Mouse (Mus musculus) MEL (cell line): ENCODE measurements around the gene Snd1.

Source experiments
- CTCF ChIP-seq, 3 experiments: IDR thresholded peaks in 2 of 3; conservative IDR thresholded peaks in 1 of 3; 2 replicates each; pipeline ENCODE4 v1.5.1; 2011 to 2012; ENCODE audit warnings: low read length in 3 of 3, low read depth in 2 of 3, mild to moderate bottlenecking in 2 of 3, improper control_type of control experiment in 1 of 3, inconsistent platforms in 1 of 3, mixed read lengths in 1 of 3, moderate library complexity in 1 of 3; ENCODE audit not compliant: control insufficient read depth in 1 of 3, insufficient read depth in 1 of 3, poor library complexity in 1 of 3, severe bottlenecking in 1 of 3
- E2F4 ChIP-seq: IDR thresholded peaks from 2 replicates; pipeline ENCODE4 v1.6.1; 2011; ENCODE audit warnings: low read depth, low read length, improper control_type of control experiment, borderline replicate concordance
- EP300 ChIP-seq, 2 experiments: IDR thresholded peaks; 2 replicates each; pipeline ENCODE4 v1.6.1; 2011; ENCODE audit warnings: improper control_type of control experiment in 2 of 2, low read length in 2 of 2, low read depth in 1 of 2, mild to moderate bottlenecking in 1 of 2
- MAZ ChIP-seq: IDR thresholded peaks from 2 replicates; pipeline ENCODE4 v1.6.1; 2012; ENCODE audit warnings: low read depth, mild to moderate bottlenecking, inconsistent platforms, low read length, improper control_type of control experiment
- MXI1 ChIP-seq: IDR thresholded peaks from 2 replicates; pipeline ENCODE4 v1.6.1; 2011; ENCODE audit warnings: mild to moderate bottlenecking, low read depth, low read length, improper control_type of control experiment
- MYC ChIP-seq: IDR thresholded peaks from 2 replicates; pipeline ENCODE4 v1.6.1; 2011; ENCODE audit warnings: low read depth, mild to moderate bottlenecking, low read length, improper control_type of control experiment, moderate library complexity
- POLR2A ChIP-seq, 2 experiments: IDR thresholded peaks; 2 replicates each; pipeline ENCODE4 v1.6.1; 2011 to 2012; ENCODE audit warnings: low read length in 2 of 2, mild to moderate bottlenecking in 2 of 2, control low read depth in 1 of 2, improper control_type of control experiment in 1 of 2, low read depth in 1 of 2, moderate library complexity in 1 of 2; ENCODE audit not compliant: control insufficient read depth in 1 of 2, insufficient read depth in 1 of 2, poor library complexity in 1 of 2
- POLR2AphosphoS2 ChIP-seq: IDR thresholded peaks from 2 replicates; pipeline ENCODE4 v1.6.1; 2011; ENCODE audit warnings: low read length, improper control_type of control experiment
- POLR2AphosphoS5 ChIP-seq: IDR thresholded peaks from 2 replicates; pipeline ENCODE4 v1.6.1; 2012; ENCODE audit warnings: low read depth, borderline replicate concordance, mild to moderate bottlenecking, inconsistent platforms, low read length, moderate library complexity, mixed read lengths
- RCOR1 ChIP-seq: IDR thresholded peaks from 2 replicates; pipeline ENCODE4 v1.6.1; 2012; ENCODE audit warnings: low read depth, mild to moderate bottlenecking, inconsistent platforms, low read length, improper control_type of control experiment
- SIN3A ChIP-seq: IDR thresholded peaks from 2 replicates; pipeline ENCODE4 v1.6.1; 2012; ENCODE audit warnings: low read length, improper control_type of control experiment, inconsistent platforms
- TAL1 ChIP-seq: IDR thresholded peaks from 2 replicates; pipeline ENCODE4 v1.6.1; 2012; ENCODE audit warnings: mild to moderate bottlenecking, inconsistent platforms, low read length, moderate library complexity, mixed read lengths
- ZKSCAN1 ChIP-seq: IDR thresholded peaks from 2 replicates; pipeline ENCODE4 v1.6.1; 2012; ENCODE audit warnings: low read depth, mild to moderate bottlenecking, inconsistent platforms, low read length, improper control_type of control experiment, moderate library complexity

GRCm38 (mm10) chr6:28970711-28971110 is 495.8 kb downstream of the Snd1 start:
- TF ChIP-seq POLR2A (IDR thresholded peaks at IDR 0.05; ENCODE audit: control insufficient read depth in 1 of 2, insufficient read depth in 1 of 2, low read depth in 1 of 2, low read length in 2 of 2, poor library complexity in 1 of 2) = no peak
- TF ChIP-seq MYC = no peak
- no peak for TF ChIP-seq E2F4
- TF ChIP-seq RCOR1 = no peak
- TF ChIP-seq SIN3A = no peak
- no peak for TF ChIP-seq POLR2AphosphoS2
- no peak for TF ChIP-seq CTCF (IDR thresholded peaks at IDR 0.05 in 2 of 3, conservative IDR thresholded peaks at IDR 0.05 in 1 of 3; ENCODE audit: control insufficient read depth in 1 of 3, insufficient read depth in 1 of 3, low read depth in 2 of 3, low read length in 3 of 3, poor library complexity in 1 of 3, severe bottlenecking in 1 of 3)
- TF ChIP-seq POLR2AphosphoS5 = no peak
- no peak for TF ChIP-seq EP300 (IDR thresholded peaks at IDR 0.05; ENCODE audit: low read depth in 1 of 2, low read length in 2 of 2)
- no peak for TF ChIP-seq ZKSCAN1
- TF ChIP-seq TAL1 = no peak
- no peak for TF ChIP-seq MXI1
- no peak for TF ChIP-seq MAZ
